Mouse (Mus musculus) ES-E14 (cell line): ENCODE data around the gene Inpp5f.

ENCODE experiments used
- CHD2 ChIP-seq: IDR thresholded peaks from 2 replicates; pipeline ENCODE4 v1.6.1; 2014; ENCODE audit warnings: mild to moderate bottlenecking, low read depth, low read length, inconsistent platforms
- MAFK ChIP-seq: IDR thresholded peaks from 2 replicates; pipeline ENCODE4 v1.6.1; 2014; ENCODE audit warnings: mild to moderate bottlenecking, low read depth, low read length, inconsistent platforms; ENCODE audit not compliant: insufficient read depth
- ZC3H11A ChIP-seq: IDR thresholded peaks from 2 replicates; pipeline ENCODE4 v1.6.1; 2012; ENCODE audit warnings: low read depth, mild to moderate bottlenecking, inconsistent platforms, low read length, borderline replicate concordance

DNA sequence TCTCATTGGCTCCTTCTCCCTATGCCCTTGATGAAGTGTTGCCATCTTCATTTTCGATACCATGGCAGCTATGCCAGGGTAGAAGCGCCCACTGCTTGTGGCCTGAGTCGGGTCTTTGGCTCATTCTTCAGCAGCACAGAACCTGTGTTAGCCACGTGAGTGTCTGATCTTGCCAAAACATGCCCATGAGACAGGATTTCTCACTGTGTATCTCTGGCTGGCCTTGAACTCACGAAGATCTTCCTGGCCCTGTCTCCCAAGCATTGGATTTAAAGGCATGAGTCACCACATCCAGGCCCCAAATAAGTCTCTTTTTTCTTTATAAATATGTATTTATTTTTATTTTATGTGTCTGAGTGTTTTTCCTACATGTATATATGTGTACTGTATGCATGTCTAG lies 35.9 kb upstream of the Inpp5f start:
- TF ChIP-seq MAFK (no peak), CHD2 (no peak), ZC3H11A (no peak)
